Mouse (Mus musculus) layer of hippocampus, adult 9-11 months (tissue): ENCODE data around the gene Cerkl.

ENCODE experiments used
- DNase-seq: peaks from one replicate; pipeline ENCODE4 v3.0.0; 2022

The Cerkl gene

GRCm38 (mm10) chr2:79442906-79443305, 13.7 kb downstream of the Cerkl start:
- DNase-seq: no peak

- DNase-seq: no peak
These were observed 14.4 kb downstream of the Cerkl start for GRCm38 (mm10) chr2:79442227-79442626.

- DNase-seq: no peak
These were observed 26.5 kb downstream of the Cerkl start for GRCm38 (mm10) chr2:79430061-79430460.

GRCm38 (mm10) chr2:79429650-79430049, 26.9 kb downstream of the Cerkl start:
- DNase-seq: no peak

- no peak for DNase-seq
These were observed 27.5 kb downstream of the Cerkl start for GRCm38 (mm10) chr2:79429108-79429507.

- no peak for DNase-seq
These were observed 27.9 kb downstream of the Cerkl start for GRCm38 (mm10) chr2:79428569-79429104.

GRCm38 (mm10) chr2:79428022-79428421, 28.6 kb downstream of the Cerkl start:
- DNase-seq: no peak

GRCm38 (mm10) chr2:79421696-79422095, 34.9 kb downstream of the Cerkl start:
- DNase-seq: no peak

- no peak for DNase-seq
These were observed 42.1 kb downstream of the Cerkl start for GRCm38 (mm10) chr2:79414505-79414904.

GRCm38 (mm10) chr2:79410903-79411255, 45.7 kb downstream of the Cerkl start:
- no peak for DNase-seq

- no peak for DNase-seq
These were observed 46.2 kb downstream of the Cerkl start for GRCm38 (mm10) chr2:79410247-79410902.

GRCm38 (mm10) chr2:79405661-79406405, 50.8 kb downstream of the Cerkl start:
- DNase-seq: no peak

GRCm38 (mm10) chr2:79400045-79400444, 56.5 kb downstream of the Cerkl start:
- no peak for DNase-seq

- no peak for DNase-seq
These were observed 57.2 kb downstream of the Cerkl start for GRCm38 (mm10) chr2:79399234-79400000.

GRCm38 (mm10) chr2:79398831-79399230, 57.8 kb downstream of the Cerkl start:
- DNase-seq: no peak

- DNase-seq: no peak
These were observed 58.2 kb downstream of the Cerkl start for GRCm38 (mm10) chr2:79398343-79398742.

GRCm38 (mm10) chr2:79397107-79397506, 59.5 kb downstream of the Cerkl start:
- no peak for DNase-seq

- DNase-seq: peak; percentile 39
These were observed 77.2 kb downstream of the Cerkl start for GRCm38 (mm10) chr2:79379087-79380041.

- DNase-seq: no peak
These were observed 78.1 kb downstream of the Cerkl start for GRCm38 (mm10) chr2:79378346-79379086.

- no peak for DNase-seq
These were observed 83.9 kb downstream of the Cerkl start for GRCm38 (mm10) chr2:79372486-79373200.

GRCm38 (mm10) chr2:79372154-79372467, 84.5 kb downstream of the Cerkl start:
- DNase-seq: no peak
